Mouse (Mus musculus) CH12.LX (cell line): ENCODE measurements around the gene Spns3. TPM values are rescaled to one million over a fixed set of nuclear protein-coding genes. Genes with fewer than 3 reads are reported as not detected.

Experiments used
- DNase-seq: peaks from one replicate; pipeline ENCODE4 v3.0.0-alpha.2; 2013; ENCODE audit errors: extremely low read depth
- H3K27ac ChIP-seq: 2 replicates; pipeline ENCODE4 v1.5.1; 2012; ENCODE audit warnings: low read depth, mild to moderate bottlenecking, control low read depth, moderate library complexity; ENCODE audit not compliant: insufficient read depth
- H3K27me3 ChIP-seq: replicated peaks from 2 replicates; pipeline ENCODE3; 2012; ENCODE audit warnings: inconsistent platforms
- H3K36me3 ChIP-seq, 2 experiments: replicated peaks in 1 of 2; 2 replicates each; pipeline versions ENCODE3 to v1.6.1; 2012; ENCODE audit warnings: inconsistent platforms in 1 of 2, low read length in 1 of 2, mild to moderate bottlenecking in 1 of 2, mixed read lengths in 1 of 2, moderate library complexity in 1 of 2; ENCODE audit not compliant: control insufficient read depth in 1 of 2, insufficient read depth in 1 of 2
- H3K4me1 ChIP-seq, 2 experiments: 2 replicates each; pipeline ENCODE4 v1.6.1; 2012; ENCODE audit warnings: inconsistent platforms in 1 of 2, moderate library complexity in 1 of 2; ENCODE audit not compliant: insufficient read depth in 2 of 2, control insufficient read depth in 1 of 2
- H3K4me2 ChIP-seq: 2 replicates; pipeline ENCODE4 v1.6.1; 2012; ENCODE audit warnings: low read depth, mild to moderate bottlenecking, control low read depth; ENCODE audit not compliant: poor library complexity, insufficient read depth, severe bottlenecking
- H3K4me3 ChIP-seq, 3 experiments: fragments of 150-350 bp in 1 of 3; sonication (generic) in 1 of 3; replicated peaks in 1 of 3; 2 replicates each; pipeline versions ENCODE3 to v1.5.1; 2011 to 2012; ENCODE audit warnings: low read depth in 2 of 3, low read length in 2 of 3, mild to moderate bottlenecking in 2 of 3, moderate library complexity in 2 of 3, control low read depth in 1 of 3, improper control_type of control experiment in 1 of 3, inconsistent platforms in 1 of 3, mixed read lengths in 1 of 3; ENCODE audit not compliant: poor library complexity in 1 of 3
- H3K79me2 ChIP-seq: replicated peaks from 2 replicates; pipeline ENCODE4 v1.6.1; 2012; ENCODE audit warnings: mild to moderate bottlenecking, moderate library complexity; ENCODE audit not compliant: control insufficient read depth, poor library complexity, insufficient read depth, severe bottlenecking; ENCODE audit errors: extremely low read depth
- H3K9ac ChIP-seq: 2 replicates; pipeline ENCODE4 v1.6.1; 2012; ENCODE audit warnings: low read depth, mild to moderate bottlenecking, control low read depth, moderate library complexity; ENCODE audit not compliant: insufficient read depth
- H3K9me3 ChIP-seq: replicated peaks from 2 replicates; pipeline ENCODE3; 2012; ENCODE audit warnings: low read length, inconsistent platforms, mixed read lengths
- BHLHE40 ChIP-seq: IDR thresholded peaks from 2 replicates; pipeline ENCODE4 v1.6.1; 2011; ENCODE audit warnings: mild to moderate bottlenecking, low read depth, low read length, improper control_type of control experiment
- CHD1 ChIP-seq: IDR thresholded peaks from 2 replicates; pipeline ENCODE4 v1.6.1; 2012; ENCODE audit warnings: low read depth, low read length, improper control_type of control experiment, inconsistent platforms
- CTCF ChIP-seq, 2 experiments: IDR thresholded peaks in 1 of 2; conservative IDR thresholded peaks in 1 of 2; 2 replicates each; pipeline ENCODE4 v1.5.1; 2011 to 2012; ENCODE audit warnings: low read depth in 2 of 2, low read length in 2 of 2, improper control_type of control experiment in 1 of 2, inconsistent platforms in 1 of 2, mild to moderate bottlenecking in 1 of 2, moderate library complexity in 1 of 2
- JUN ChIP-seq: IDR thresholded peaks from 2 replicates; pipeline ENCODE4 v1.6.1; 2011; ENCODE audit warnings: low read depth, mild to moderate bottlenecking, low read length, improper control_type of control experiment, moderate library complexity; ENCODE audit not compliant: insufficient read depth
- KAT2A ChIP-seq: IDR thresholded peaks from 2 replicates; pipeline ENCODE4 v1.6.1; 2012; ENCODE audit warnings: low read length, improper control_type of control experiment, inconsistent platforms; ENCODE audit not compliant: insufficient replicate concordance
- MAZ ChIP-seq: IDR thresholded peaks from 2 replicates; pipeline ENCODE4 v1.6.1; 2012; ENCODE audit warnings: low read depth, mild to moderate bottlenecking, inconsistent platforms, low read length, improper control_type of control experiment, moderate library complexity
- MXI1 ChIP-seq: IDR thresholded peaks from 2 replicates; pipeline ENCODE4 v1.6.1; 2011; ENCODE audit warnings: mild to moderate bottlenecking, low read depth, low read length, improper control_type of control experiment
- MYC ChIP-seq: IDR thresholded peaks from 2 replicates; pipeline ENCODE4 v1.6.1; 2011; ENCODE audit warnings: low read depth, mild to moderate bottlenecking, improper control_type of control experiment, low read length
- NELFE ChIP-seq: IDR thresholded peaks from 2 replicates; pipeline ENCODE4 v1.6.1; 2011; ENCODE audit warnings: low read depth, low read length, improper control_type of control experiment
- POLR2A ChIP-seq: IDR thresholded peaks from 2 replicates; pipeline ENCODE4 v1.6.1; 2011; ENCODE audit warnings: low read depth, mild to moderate bottlenecking, improper control_type of control experiment, low read length
- POLR2AphosphoS2 ChIP-seq: IDR thresholded peaks from 2 replicates; pipeline ENCODE4 v1.6.1; 2011; ENCODE audit warnings: low read depth, low read length, improper control_type of control experiment
- RAD21 ChIP-seq: IDR thresholded peaks from 2 replicates; pipeline ENCODE4 v1.6.1; 2011; ENCODE audit warnings: low read depth, mild to moderate bottlenecking, low read length, improper control_type of control experiment, moderate library complexity
- SIN3A ChIP-seq: IDR thresholded peaks from 2 replicates; pipeline ENCODE4 v1.6.1; 2012; ENCODE audit warnings: low read length, improper control_type of control experiment, inconsistent platforms
- TBP ChIP-seq: conservative IDR thresholded peaks from 2 replicates; pipeline ENCODE4 v1.6.1; 2011; ENCODE audit warnings: low read depth, low read length, improper control_type of control experiment
- TCF12 ChIP-seq: IDR thresholded peaks from 2 replicates; pipeline ENCODE4 v1.6.1; 2014; ENCODE audit warnings: low read depth, mild to moderate bottlenecking, inconsistent platforms, low read length, improper control_type of control experiment
- UBTF ChIP-seq: IDR thresholded peaks from 2 replicates; pipeline ENCODE4 v1.6.1; 2012; ENCODE audit warnings: low read depth, mild to moderate bottlenecking, inconsistent platforms, low read length, improper control_type of control experiment, moderate library complexity
- USF2 ChIP-seq: conservative IDR thresholded peaks from 2 replicates; pipeline ENCODE4 v1.6.1; 2011; ENCODE audit warnings: low read depth, low read length, improper control_type of control experiment
- ZKSCAN1 ChIP-seq: IDR thresholded peaks from 2 replicates; pipeline ENCODE4 v1.6.1; 2012; ENCODE audit warnings: low read depth, inconsistent platforms, low read length, improper control_type of control experiment, borderline replicate concordance
- dilution Hi-C: fragments of 300-500 bp; cut with MboI; formaldehyde crosslinking; loops from 2 replicates; pipeline ENCODE4 v1.14.3; 2020; ENCODE audit warnings: low sequenced_read_pairs; ENCODE audit not compliant: extremely low pct_unique_long_range_greater_than_20kb, extremely low pct_ligation_motif_present
- in situ Hi-C: fragments of 300-500 bp; cut with MboI; formaldehyde crosslinking; loops from 3 replicates; pipeline ENCODE4 v1.14.3; 2019; ENCODE audit warnings: low sequenced_read_pairs, low pct_ligation_motif_present, low pct_unique_long_range_greater_than_20kb, mixed read lengths
- polyA plus RNA-seq: library from polyadenylated mRNA; unstranded; fragments of >175 nt; gene quantifications from 2 replicates; pipeline ENCODE4 v1.2.1, GENCODE M21; 2012; ENCODE audit warnings: low read depth; ENCODE audit not compliant: insufficient read length
- total RNA-seq, 2 experiments: library from RNA; depleted of rRNA; stranded (reverse); fragments of 300-350 nt in 1 of 2; fragments of >200 nt in 1 of 2; gene quantifications; 2 replicates each; pipeline ENCODE4 v1.2.3; 2012 to 2014

The Spns3 gene
- total and polyA plus RNA-seq, 3 experiments, result 0.21 to 1.8 (median 1.0) TPM

GRCm38 (mm10) chr11:72481952-72482351, 68.4 kb downstream of the Spns3 start:
- in situ Hi-C loops (no loop called here), dilution Hi-C loops (no loop called here)
- Histone ChIP-seq H3K9me3 (no peaks in the 10 kb centered on the region), H3K4me1 (peaks cover 0 to 7% of the 10 kb centered on the region in 2 experiments; a peak in 1 of 4 replicates), H3K36me3 (no peaks in the 10 kb centered on the region), H3K79me2 (no peaks in the 10 kb centered on the region), H3K4me2 (no peak overlapping the region), H3K27ac (no peak overlapping the region), H3K9ac (no peak overlapping the region), H3K27me3 (peaks cover 44% of the 10 kb centered on the region), H3K4me3 (no peak overlapping the region)
- no peak for DNase-seq
- TF ChIP-seq MXI1 (no peak), TBP (no peak), MYC (no peak), UBTF (no peak), SIN3A (no peak), POLR2A (no peak), CTCF (conservative IDR thresholded peaks at IDR 0.05 in 1 of 2, IDR thresholded peaks at IDR 0.05 in 1 of 2; ENCODE audit: low read depth in 2 of 2, low read length in 2 of 2) (no peak), NELFE (no peak), KAT2A (no peak), TCF12 (no peak), ZKSCAN1 (no peak), JUN (no peak), CHD1 (no peak), MAZ (no peak), USF2 (no peak), RAD21 (no peak)

GRCm38 (mm10) chr11:72481313-72481712, 69.0 kb downstream of the Spns3 start:
- Histone ChIP-seq H3K4me3 (no peak overlapping the region), H3K27ac (no peak overlapping the region), H3K4me1 (peaks cover 0 to 7% of the 10 kb centered on the region in 2 experiments; a peak in 1 of 4 replicates)

More at GRCm38 (mm10) chr11:72481313-72481712, 69.0 kb downstream of the Spns3 start:
- H3K27me3 ChIP-seq, result peaks cover 37% of the 10 kb centered on the region
- no peaks in the 10 kb centered on the region for H3K36me3 ChIP-seq
- no peak overlapping the region for H3K4me2 ChIP-seq
- H3K9me3 ChIP-seq, result no peaks in the 10 kb centered on the region
- H3K9ac ChIP-seq, result no peak overlapping the region
- H3K79me2 ChIP-seq, result no peaks in the 10 kb centered on the region
- dilution Hi-C loops, result no loop called here
- in situ Hi-C loops, result no loop called here
- no peak for DNase-seq
- TF ChIP-seq BHLHE40 (no peak), POLR2AphosphoS2 (no peak)
